Mouse (Mus musculus) layer of hippocampus, postnatal 36 days (tissue): ENCODE results near the gene Cbx2. TPM values are rescaled to one million over a fixed set of nuclear protein-coding genes. Genes with fewer than 3 reads are reported as not detected.

ENCODE experiments used
- DNase-seq, 2 experiments: peaks; one replicate each; pipeline ENCODE4 v3.0.0; 2022
- total RNA-seq, 2 experiments: library from RNA; stranded (reverse); gene quantifications; 2 replicates each; pipeline ENCODE4 v1.2.3; 2021

Cbx2 gene
- 1 to 10 TPM; 4.0 to 4.4 TPM for total RNA-seq

GRCm38 (mm10) chr11:119022895-119023615, at the start of gene Cbx2:
Cbx2 (plus strand) TSS chr11:119022962.
- DNase-seq, result peak; percentile 83 to 86

- no peak for DNase-seq
These were observed 48.4 kb upstream of the Cbx2 start for GRCm38 (mm10) chr11:118974340-118974739.

- DNase-seq, result peak; percentile 68 to 72
These were observed 47.3 kb upstream of the Cbx2 start for GRCm38 (mm10) chr11:118975427-118975826.

- DNase-seq, result no peak
These were observed 46.8 kb upstream of the Cbx2 start for GRCm38 (mm10) chr11:118975917-118976316.

- no peak for DNase-seq
These were observed 42.4 kb upstream of the Cbx2 start for GRCm38 (mm10) chr11:118980388-118980787.

GRCm38 (mm10) chr11:118981012-118981776, 41.6 kb upstream of the Cbx2 start:
- DNase-seq, result no peak

GRCm38 (mm10) chr11:118982593-118983113, 40.1 kb upstream of the Cbx2 start:
- no peak for DNase-seq

- DNase-seq, result no peak
These were observed 37.2 kb upstream of the Cbx2 start for GRCm38 (mm10) chr11:118985571-118985970.

GRCm38 (mm10) chr11:118987999-118988398, 34.8 kb upstream of the Cbx2 start, which contains the start of gene Enpp7:
Enpp7 (plus strand) TSS chr11:118988188.
- no peak for DNase-seq

- DNase-seq, result no peak
These were observed 30.0 kb upstream of the Cbx2 start for GRCm38 (mm10) chr11:118992781-118993180.

- no peak for DNase-seq
These were observed 27.3 kb upstream of the Cbx2 start for GRCm38 (mm10) chr11:118995448-118995847.

- DNase-seq, result no peak
These were observed 25.6 kb upstream of the Cbx2 start for GRCm38 (mm10) chr11:118997182-118997581.

- peak; percentile 85 for DNase-seq
These were observed 24.1 kb upstream of the Cbx2 start for GRCm38 (mm10) chr11:118998540-118999265.

GRCm38 (mm10) chr11:118999361-118999804, 23.4 kb upstream of the Cbx2 start:
- DNase-seq, result peak in 1 of 2 experiments; percentile 42

GRCm38 (mm10) chr11:119000877-119001276, 21.9 kb upstream of the Cbx2 start:
- no peak for DNase-seq

GRCm38 (mm10) chr11:119001493-119002128, 21.2 kb upstream of the Cbx2 start:
- no peak for DNase-seq

- no peak for DNase-seq
These were observed 17.1 kb upstream of the Cbx2 start for GRCm38 (mm10) chr11:119005547-119006275.

GRCm38 (mm10) chr11:119006462-119006861, 16.3 kb upstream of the Cbx2 start:
- DNase-seq, result no peak

GRCm38 (mm10) chr11:119007461-119008456, 15.0 kb upstream of the Cbx2 start:
- no peak for DNase-seq

- no peak for DNase-seq
These were observed 8.3 kb upstream of the Cbx2 start for GRCm38 (mm10) chr11:119014455-119014854.
